Mouse (Mus musculus): ENCODE results near the gene Cyren. TPM values are rescaled to one million over a fixed set of nuclear protein-coding genes. Genes with fewer than 3 reads are reported as not detected.
A peak's percentile ranks its signal among the peaks of the same experiment; 100 is the strongest.

Cyren gene
- polyA plus RNA-seq, 1 experiment from 2014 or later: 9.4 TPM

- Histone ChIP-seq H3K36me3 (ENCODE audit: control insufficient read depth, insufficient read depth, low read length) (peaks cover 23% of the 10 kb centered on the region), H3K4me2 (replicated peaks; ENCODE audit: low read depth, low read length) (no peak overlapping the region), H3K9ac (replicated peaks; ENCODE audit: low read depth, low read length) (no peak overlapping the region), H3K27ac (ENCODE audit: low read length) (no peak overlapping the region), H3K4me3 (ENCODE audit: low read depth, low read length) (no peak overlapping the region), H3K27me3 (ENCODE audit: control insufficient read depth, insufficient read depth, low read length) (no peaks in the 10 kb centered on the region), H3K4me1 (ENCODE audit: control insufficient read depth, insufficient read depth, low read length) (no peaks in the 10 kb centered on the region), H3K9me3 (ENCODE audit: control insufficient read depth, low read depth, low read length) (no peaks in the 10 kb centered on the region)
- 87% methylated on average over 7 of the region's 7 CpGs for WGBS
- no peak for ATAC-seq (ENCODE audit: insufficient number of reproducible peaks, insufficient read depth, low FRiP score, low read depth)
Measured at GRCm38 (mm10) chr6:34895569-34895968, 17.7 kb upstream of the Cyren start.

GRCm38 (mm10) chr6:34889185-34889584, 11.3 kb upstream of the Cyren start:
- no peak for ATAC-seq (ENCODE audit: insufficient number of reproducible peaks, insufficient read depth, low FRiP score, low read depth)
- Histone ChIP-seq H3K9me3 (ENCODE audit: control insufficient read depth, low read depth, low read length) (no peaks in the 10 kb centered on the region), H3K4me2 (replicated peaks; ENCODE audit: low read depth, low read length) (no peak overlapping the region), H3K9ac (replicated peaks; ENCODE audit: low read depth, low read length) (no peak overlapping the region), H3K27ac (ENCODE audit: low read length) (no peak overlapping the region), H3K27me3 (ENCODE audit: control insufficient read depth, insufficient read depth, low read length) (no peaks in the 10 kb centered on the region), H3K36me3 (ENCODE audit: control insufficient read depth, insufficient read depth, low read length) (peaks cover 30% of the 10 kb centered on the region), H3K4me3 (ENCODE audit: low read depth, low read length) (no peak overlapping the region), H3K4me1 (ENCODE audit: control insufficient read depth, insufficient read depth, low read length) (no peaks in the 10 kb centered on the region)
- 70% methylated on average over 4 of the region's 4 CpGs for WGBS

GRCm38 (mm10) chr6:34887131-34887850, 9.4 kb upstream of the Cyren start:
- H3K9ac ChIP-seq (replicated peaks; ENCODE audit: low read depth, low read length): no peak overlapping the region
- H3K27me3 ChIP-seq (ENCODE audit: control insufficient read depth, insufficient read depth, low read length): no peaks in the 10 kb centered on the region
- H3K36me3 ChIP-seq (ENCODE audit: control insufficient read depth, insufficient read depth, low read length): peaks cover 27% of the 10 kb centered on the region
- no peak overlapping the region for H3K4me2 ChIP-seq (replicated peaks; ENCODE audit: low read depth, low read length)
- WGBS: 73% methylated on average over 6 of the region's 6 CpGs
- H3K4me3 ChIP-seq (ENCODE audit: low read depth, low read length): no peak overlapping the region
- no peaks in the 10 kb centered on the region for H3K4me1 ChIP-seq (ENCODE audit: control insufficient read depth, insufficient read depth, low read length)
- no peak overlapping the region for H3K27ac ChIP-seq (ENCODE audit: low read length)
- no peak for ATAC-seq (ENCODE audit: insufficient number of reproducible peaks, insufficient read depth, low FRiP score, low read depth)
- no peaks in the 10 kb centered on the region for H3K9me3 ChIP-seq (ENCODE audit: control insufficient read depth, low read depth, low read length)

DNA sequence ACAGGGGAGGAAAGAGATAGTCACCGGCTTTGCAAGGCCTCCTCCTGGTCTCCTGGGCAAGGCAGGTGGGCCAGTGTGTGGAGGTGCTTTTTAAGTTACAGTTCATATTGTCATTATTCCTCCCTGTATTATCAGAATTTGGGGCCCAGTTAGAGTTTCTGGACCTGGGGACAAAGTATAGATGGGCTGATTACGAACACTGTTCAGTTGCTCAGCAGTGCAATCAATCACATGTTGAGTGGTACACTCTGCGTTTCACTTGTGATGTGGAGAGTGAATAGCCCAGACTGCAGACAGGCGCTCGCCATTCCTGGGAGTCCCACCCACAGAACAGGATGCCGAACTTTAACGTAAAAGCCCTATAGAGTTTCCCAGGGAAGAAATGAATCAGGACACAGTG, 6.9 kb upstream of the Cyren start:
- Histone ChIP-seq H3K4me3 (ENCODE audit: low read depth, low read length) (no peak overlapping the region), H3K4me2 (replicated peaks; ENCODE audit: low read depth, low read length) (no peak overlapping the region), H3K4me1 (ENCODE audit: control insufficient read depth, insufficient read depth, low read length) (no peaks in the 10 kb centered on the region), H3K27me3 (ENCODE audit: control insufficient read depth, insufficient read depth, low read length) (no peaks in the 10 kb centered on the region), H3K27ac (ENCODE audit: low read length) (no peak overlapping the region), H3K9me3 (ENCODE audit: control insufficient read depth, low read depth, low read length) (no peaks in the 10 kb centered on the region), H3K36me3 (ENCODE audit: control insufficient read depth, insufficient read depth, low read length) (peaks cover 17% of the 10 kb centered on the region), H3K9ac (replicated peaks; ENCODE audit: low read depth, low read length) (no peak overlapping the region)
- WGBS: 75% methylated on average over 7 of the region's 7 CpGs
- ATAC-seq (ENCODE audit: insufficient number of reproducible peaks, insufficient read depth, low FRiP score, low read depth): no peak

GRCm38 (mm10) chr6:34879911-34880475, 2.1 kb upstream of the Cyren start:
- H3K4me2 ChIP-seq (replicated peaks; ENCODE audit: low read depth, low read length): no peak overlapping the region
- 0 out of 2 replicates have a peak, but pooled peaks cover 4% of the 10 kb centered on the region for H3K36me3 ChIP-seq (ENCODE audit: control insufficient read depth, insufficient read depth, low read length)
- 53% methylated on average over 6 of the region's 6 CpGs for WGBS
- H3K9me3 ChIP-seq (ENCODE audit: control insufficient read depth, low read depth, low read length): no peaks in the 10 kb centered on the region
- peaks cover 22% of the 10 kb centered on the region for H3K4me1 ChIP-seq (ENCODE audit: control insufficient read depth, insufficient read depth, low read length)
- H3K4me3 ChIP-seq (ENCODE audit: low read depth, low read length): no peak overlapping the region
- no peak overlapping the region for H3K9ac ChIP-seq (replicated peaks; ENCODE audit: low read depth, low read length)
- no peak for ATAC-seq (ENCODE audit: insufficient number of reproducible peaks, insufficient read depth, low FRiP score, low read depth)
- H3K27ac ChIP-seq (ENCODE audit: low read length): no peak overlapping the region
- no peaks in the 10 kb centered on the region for H3K27me3 ChIP-seq (ENCODE audit: control insufficient read depth, insufficient read depth, low read length)

GRCm38 (mm10) chr6:34879101-34879740, 1.4 kb upstream of the Cyren start:
- no peak for ATAC-seq (ENCODE audit: insufficient number of reproducible peaks, insufficient read depth, low FRiP score, low read depth)
- H3K4me2 ChIP-seq (replicated peaks; ENCODE audit: low read depth, low read length): no peak overlapping the region
- H3K4me3 ChIP-seq (ENCODE audit: low read depth, low read length): no peak overlapping the region
- H3K36me3 ChIP-seq (ENCODE audit: control insufficient read depth, insufficient read depth, low read length): 0 out of 2 replicates have a peak, but pooled peaks cover 4% of the 10 kb centered on the region
- H3K27ac ChIP-seq (ENCODE audit: low read length): no peak overlapping the region; the same call in 1 of the 2 replicates
- no peaks in the 10 kb centered on the region for H3K9me3 ChIP-seq (ENCODE audit: control insufficient read depth, low read depth, low read length)
- H3K27me3 ChIP-seq (ENCODE audit: control insufficient read depth, insufficient read depth, low read length): no peaks in the 10 kb centered on the region
- H3K9ac ChIP-seq (replicated peaks; ENCODE audit: low read depth, low read length): no peak overlapping the region
- WGBS: 88% methylated on average over 16 of the region's 16 CpGs
- peaks cover 22% of the 10 kb centered on the region for H3K4me1 ChIP-seq (ENCODE audit: control insufficient read depth, insufficient read depth, low read length)

- no peak for ATAC-seq (ENCODE audit: insufficient number of reproducible peaks, insufficient read depth, low FRiP score, low read depth)
- WGBS: 21% methylated on average over 2 of the region's 2 CpGs
- H3K9ac ChIP-seq (replicated peaks; ENCODE audit: low read depth, low read length): peak overlapping the region; percentile 79; the same call in 1 of the 2 replicates
- H3K36me3 ChIP-seq (ENCODE audit: control insufficient read depth, insufficient read depth, low read length): no peaks in the 10 kb centered on the region
- no peaks in the 10 kb centered on the region for H3K9me3 ChIP-seq (ENCODE audit: control insufficient read depth, low read depth, low read length)
- peak overlapping the region; percentile 74 for H3K4me2 ChIP-seq (replicated peaks; ENCODE audit: low read depth, low read length)
- H3K27me3 ChIP-seq (ENCODE audit: control insufficient read depth, insufficient read depth, low read length): no peaks in the 10 kb centered on the region
- no peak overlapping the region for H3K27ac ChIP-seq (ENCODE audit: low read length)
- peak overlapping the region; percentile 65; the same call in 1 of the 2 replicates for H3K4me3 ChIP-seq (ENCODE audit: low read depth, low read length)
- peaks cover 22% of the 10 kb centered on the region for H3K4me1 ChIP-seq (ENCODE audit: control insufficient read depth, insufficient read depth, low read length)
Measured at GRCm38 (mm10) chr6:34876835-34877156, 1.1 kb downstream of the Cyren start.

DNA sequence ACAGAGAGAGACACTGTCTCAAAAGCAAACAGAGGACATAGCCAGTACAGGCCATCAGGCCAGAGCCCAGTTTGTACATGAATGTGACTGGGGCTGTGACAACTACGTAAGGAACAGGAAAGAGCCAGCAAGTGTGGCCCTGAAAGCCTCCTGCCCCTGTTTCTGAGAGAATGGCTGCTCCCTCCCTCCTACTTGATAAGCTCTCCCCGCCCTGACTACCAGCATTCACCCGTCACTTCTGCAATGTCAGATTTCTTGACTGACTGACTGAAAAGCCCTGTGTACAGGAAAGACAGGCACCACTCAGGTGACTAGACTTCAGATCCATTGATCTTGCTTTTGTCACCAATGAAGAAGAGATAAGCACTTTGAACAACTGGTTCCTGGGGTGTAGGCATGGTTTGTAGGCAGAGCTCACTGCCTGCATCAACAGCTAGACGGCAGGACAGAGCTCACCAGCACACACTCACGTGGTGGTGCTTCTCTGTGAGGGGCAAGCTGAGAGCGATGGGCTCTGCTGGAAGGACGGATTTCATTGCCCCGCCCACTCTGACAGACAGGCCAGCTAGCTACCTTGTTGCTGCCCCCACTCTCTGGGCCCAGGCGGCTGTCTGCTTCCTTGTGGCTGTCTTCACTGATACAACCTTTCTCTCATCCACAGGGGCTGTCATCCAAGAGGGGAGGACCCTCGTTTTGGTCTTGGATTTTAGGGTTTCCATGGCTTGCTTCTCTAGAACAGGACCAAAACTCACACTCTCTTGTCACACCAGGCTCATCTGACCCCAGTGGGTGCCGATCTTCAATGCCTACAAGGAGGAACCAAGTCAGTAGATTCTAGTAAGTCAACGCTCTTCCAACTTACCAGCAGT, 1.7 kb downstream of the Cyren start:
- H3K4me2 ChIP-seq (replicated peaks; ENCODE audit: low read depth, low read length): peak overlapping the region; percentile 74
- H3K36me3 ChIP-seq (ENCODE audit: control insufficient read depth, insufficient read depth, low read length): no peaks in the 10 kb centered on the region
- 0 out of 2 replicates have a peak overlapping the region, but pooled peaks have one; percentile 79 for H3K9ac ChIP-seq (replicated peaks; ENCODE audit: low read depth, low read length)
- H3K9me3 ChIP-seq (ENCODE audit: control insufficient read depth, low read depth, low read length): no peaks in the 10 kb centered on the region
- peaks cover 22% of the 10 kb centered on the region for H3K4me1 ChIP-seq (ENCODE audit: control insufficient read depth, insufficient read depth, low read length)
- 50% methylated on average over 12 of the region's 12 CpGs for WGBS
- H3K4me3 ChIP-seq (ENCODE audit: low read depth, low read length): no peak overlapping the region
- H3K27me3 ChIP-seq (ENCODE audit: control insufficient read depth, insufficient read depth, low read length): no peaks in the 10 kb centered on the region
- no peak overlapping the region; the same call in 1 of the 2 replicates for H3K27ac ChIP-seq (ENCODE audit: low read length)
- ATAC-seq (ENCODE audit: insufficient number of reproducible peaks, insufficient read depth, low FRiP score, low read depth): no peak
